Mouse (Mus musculus) forebrain, postnatal 0 days (tissue): ENCODE measurements around the gene Ext2. TPM values are rescaled to one million over a fixed set of nuclear protein-coding genes. Genes with fewer than 3 reads are reported as not detected.

ENCODE experiments used
- ATAC-seq: fragments of 200-750 bp; cut with Nextera tagmentation; 2 replicates; pipeline ENCODE4 v1.8.0; 2017; ENCODE audit warnings: mild to moderate bottlenecking, moderate library complexity
- DNase-seq: peaks from one replicate; pipeline ENCODE4 v3.0.0-alpha.2; 2015
- H3K27ac ChIP-seq: fragments of 300-500 bp; sonication (generic); 2 replicates; pipeline ENCODE4 v1.5.1; 2014; ENCODE audit warnings: low read depth, mild to moderate bottlenecking, antibody characterized with exemption, low read length, moderate library complexity, mixed read lengths
- H3K27me3 ChIP-seq: fragments of 300-500 bp; sonication (generic); 2 replicates; pipeline ENCODE4 v1.6.1; 2014; ENCODE audit warnings: mild to moderate bottlenecking, low read length, mixed read lengths; ENCODE audit not compliant: insufficient read depth
- H3K36me3 ChIP-seq: fragments of 300-500 bp; sonication (generic); 2 replicates; pipeline ENCODE4 v1.6.1; 2014; ENCODE audit warnings: mild to moderate bottlenecking, moderate library complexity; ENCODE audit not compliant: insufficient read depth
- H3K4me1 ChIP-seq: fragments of 300-500 bp; sonication (generic); 2 replicates; pipeline ENCODE4 v1.6.1; 2014; ENCODE audit warnings: antibody characterized with exemption; ENCODE audit not compliant: insufficient read depth
- H3K4me2 ChIP-seq: fragments of 300-500 bp; sonication (generic); 2 replicates; pipeline ENCODE4 v1.6.1; 2014; ENCODE audit warnings: low read depth, mild to moderate bottlenecking, moderate library complexity
- H3K4me3 ChIP-seq: fragments of 300-500 bp; sonication (generic); 2 replicates; pipeline ENCODE4 v1.5.1; 2014; ENCODE audit warnings: low read depth, low read length, mixed read lengths
- H3K9ac ChIP-seq: fragments of 300-500 bp; sonication (generic); 2 replicates; pipeline ENCODE4 v1.6.1; 2014; ENCODE audit warnings: mild to moderate bottlenecking
- H3K9me3 ChIP-seq: fragments of 300-500 bp; sonication (generic); 2 replicates; pipeline ENCODE4 v1.6.1; 2016; ENCODE audit warnings: low read length
- CTCF ChIP-seq: sonication (generic); IDR thresholded peaks from 2 replicates; pipeline ENCODE4 v1.5.1; 2016; ENCODE audit warnings: antibody characterized with exemption, control low read depth, low read depth
- WGBS: fragments of 180-500 bp; shearing (Covaris S2); extraction: QIAGEN DNeasy Blood & Tissue Kit; methylation state at CpG from one replicate; pipeline ENCODE4 v1.1.7; 2014; 5-methylcytosine and 5-hydroxymethylcytosine counted together
- polyA plus RNA-seq: library from polyadenylated mRNA; unstranded; fragments of >200 nt; fragmentation: Nextera tagmentation; extraction: Ambion mirVana; gene quantifications from 2 replicates; pipeline ENCODE4 v1.2.1, GENCODE M21; 2015
- total RNA-seq: library from RNA; depleted of rRNA; stranded (reverse); fragments of >200 nt; gene quantifications from 2 replicates; pipeline ENCODE4 v1.2.3, GENCODE M21; 2014

Gene Ext2
- total and polyA plus RNA-seq, 2 experiments from 2014 or later, result 37.7 to 68.6 TPM

DNA sequence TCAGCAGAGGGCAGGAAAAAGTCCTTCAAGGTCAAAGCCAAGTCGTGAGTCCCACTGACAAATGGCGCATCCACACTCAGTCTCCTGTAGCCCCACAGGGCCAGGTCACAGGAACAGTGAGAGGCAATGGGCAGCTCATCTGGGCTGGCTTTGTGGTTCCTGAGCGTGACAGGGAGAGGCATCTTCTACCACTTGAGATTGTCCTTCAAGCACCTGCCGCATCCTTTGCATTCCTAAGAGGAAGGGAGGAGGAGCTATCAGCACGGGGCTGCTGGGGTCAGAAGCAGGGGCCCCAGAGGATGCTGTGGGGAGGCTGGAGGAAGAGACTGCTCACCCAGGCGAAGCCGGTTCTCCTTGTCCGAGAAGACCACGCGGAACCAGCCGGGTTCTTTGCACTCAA lies 13.2 kb upstream of the Ext2 start:
- Histone ChIP-seq H3K27ac (peak overlapping the region; percentile 10; the same call in 1 of the 2 replicates), H3K9me3 (no peaks in the 10 kb centered on the region), H3K4me2 (no peak overlapping the region), H3K4me3 (no peak overlapping the region), H3K4me1 (no peaks in the 10 kb centered on the region), H3K36me3 (peaks cover 20% of the 10 kb centered on the region), H3K9ac (no peak overlapping the region), H3K27me3 (no peaks in the 10 kb centered on the region)
- no peak for TF ChIP-seq CTCF
- ATAC-seq (no peak), DNase-seq (no peak)
- 86% methylated on average over 11 of the region's 11 CpGs for WGBS

DNA sequence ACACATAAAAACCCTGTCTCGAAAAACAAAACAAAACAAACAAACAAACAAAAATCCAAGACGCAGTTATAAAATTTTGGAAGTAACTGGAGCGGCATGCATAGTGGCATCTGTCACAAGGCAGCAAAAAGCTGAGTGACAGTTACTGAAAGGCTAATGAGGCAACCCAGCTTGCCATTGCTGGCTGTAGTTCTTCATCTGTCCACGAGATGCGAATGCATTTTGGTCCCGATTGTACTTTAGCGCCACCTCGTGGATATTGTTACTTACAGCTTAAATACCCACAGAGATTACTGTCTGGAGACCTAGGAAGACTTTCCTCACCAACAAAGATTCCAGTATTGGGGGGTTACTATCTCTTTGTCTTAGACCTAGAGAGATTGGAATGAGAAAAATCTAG lies 1.2 kb upstream of the Ext2 start:
- 8% methylated on average over 8 of the region's 8 CpGs for WGBS
- ATAC-seq, result peak; percentile 68
- peak; percentile 99 for TF ChIP-seq CTCF

DNA sequence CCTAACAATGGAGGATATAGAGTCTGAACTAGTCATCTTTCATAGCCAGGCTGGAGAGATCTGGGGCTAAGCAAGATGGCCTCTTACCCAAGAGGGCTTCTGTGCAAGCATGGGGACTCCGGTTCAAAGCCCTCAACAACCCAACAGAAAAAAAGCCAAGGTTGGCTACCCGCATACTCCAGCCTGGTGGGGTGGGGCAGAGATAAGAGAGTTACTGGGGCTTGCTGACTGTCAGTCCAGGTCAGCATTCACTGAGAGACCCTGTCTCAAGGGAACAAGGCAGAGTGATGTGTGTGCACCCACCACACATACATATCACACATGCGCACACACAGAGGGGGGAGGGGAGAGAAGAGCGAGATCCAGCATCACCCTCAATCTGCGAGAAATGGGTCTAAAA lies 4.6 kb downstream of the Ext2 start:
- WGBS, result 97% methylated on average over 5 of the region's 5 CpGs
- no peak overlapping the region for H3K4me2 ChIP-seq
- no peaks in the 10 kb centered on the region for H3K9me3 ChIP-seq
- DNase-seq (no peak), ATAC-seq (no peak)
- H3K27ac ChIP-seq, result no peak overlapping the region
- peaks cover 7% of the 10 kb centered on the region; the same call in 1 of the 2 replicates for H3K4me1 ChIP-seq
- TF ChIP-seq CTCF, result no peak
- peaks cover 7% of the 10 kb centered on the region for H3K36me3 ChIP-seq
- no peaks in the 10 kb centered on the region for H3K27me3 ChIP-seq
- no peak overlapping the region for H3K4me3 ChIP-seq
- no peak overlapping the region for H3K9ac ChIP-seq

More for the DNA sequence above, 1.2 kb upstream of the Ext2 start:
- Histone ChIP-seq H3K4me3 (no peak overlapping the region), H3K9ac (no peak overlapping the region), H3K36me3 (no peaks in the 10 kb centered on the region), H3K4me2 (no peak overlapping the region), H3K9me3 (no peaks in the 10 kb centered on the region), H3K27me3 (no peaks in the 10 kb centered on the region), H3K4me1 (peaks cover 7% of the 10 kb centered on the region; the same call in 1 of the 2 replicates), H3K27ac (no peak overlapping the region)
- peak; percentile 94 for DNase-seq

DNA sequence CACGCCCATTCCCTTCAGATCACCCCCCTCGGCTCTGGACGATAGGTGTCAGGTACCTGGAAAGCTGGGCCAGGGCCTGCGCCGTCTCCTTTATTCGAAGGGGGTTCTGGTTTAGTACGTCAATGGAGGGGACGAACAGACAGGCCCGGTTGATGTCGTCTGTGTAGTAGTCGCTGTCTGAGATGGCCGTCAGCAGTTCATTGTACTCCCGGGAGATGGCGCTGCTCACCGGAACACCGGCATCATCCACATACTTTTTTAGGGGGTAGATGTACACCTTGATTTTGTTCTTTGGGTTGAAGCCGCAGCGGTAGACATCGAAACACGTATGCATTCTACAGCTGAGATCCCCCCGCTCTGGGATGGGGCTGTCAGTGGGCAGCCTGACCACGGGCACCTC lies 9.0 kb downstream of the Ext2 start:
- 92% methylated on average over 22 of the region's 22 CpGs for WGBS
- no peak for DNase-seq
- H3K27me3 ChIP-seq, result no peaks in the 10 kb centered on the region

DNA sequence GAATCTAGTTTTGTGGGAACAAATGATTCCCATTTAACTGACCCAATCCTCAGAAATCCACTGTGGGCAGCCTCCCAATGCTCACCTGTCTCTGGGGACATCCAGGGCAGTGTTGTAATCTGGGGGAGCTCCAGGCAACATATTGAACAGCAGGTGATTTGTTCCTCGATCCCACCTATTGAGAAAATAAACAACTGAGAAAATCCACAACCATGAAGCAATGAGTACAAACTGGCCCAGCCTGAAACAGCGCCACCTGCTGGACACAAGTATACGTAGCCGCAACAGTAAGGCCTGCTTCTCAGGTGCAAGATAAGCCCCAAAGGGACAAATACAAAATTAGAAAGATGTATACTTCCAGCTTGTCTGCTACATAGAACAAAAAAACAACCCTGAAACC lies 10.6 kb downstream of the Ext2 start:
- Histone ChIP-seq H3K9me3 (no peaks in the 10 kb centered on the region), H3K4me2 (no peak overlapping the region), H3K4me3 (no peak overlapping the region), H3K27ac (no peak overlapping the region), H3K27me3 (no peaks in the 10 kb centered on the region), H3K9ac (no peak overlapping the region), H3K4me1 (no peaks in the 10 kb centered on the region), H3K36me3 (peaks cover 61% of the 10 kb centered on the region)
- TF ChIP-seq CTCF, result peak; percentile 87
- ATAC-seq (peak; percentile 63; the same call in 1 of the 2 replicates), DNase-seq (peak; percentile 68)
- 34% methylated on average over 4 of the region's 4 CpGs for WGBS

More for the DNA sequence above, 9.0 kb downstream of the Ext2 start:
- Histone ChIP-seq H3K9me3 (no peaks in the 10 kb centered on the region), H3K27ac (no peak overlapping the region), H3K4me2 (no peak overlapping the region), H3K4me3 (no peak overlapping the region), H3K9ac (no peak overlapping the region), H3K4me1 (no peaks in the 10 kb centered on the region), H3K36me3 (peaks cover 50% of the 10 kb centered on the region)
- ATAC-seq, result no peak
- TF ChIP-seq CTCF, result no peak

DNA sequence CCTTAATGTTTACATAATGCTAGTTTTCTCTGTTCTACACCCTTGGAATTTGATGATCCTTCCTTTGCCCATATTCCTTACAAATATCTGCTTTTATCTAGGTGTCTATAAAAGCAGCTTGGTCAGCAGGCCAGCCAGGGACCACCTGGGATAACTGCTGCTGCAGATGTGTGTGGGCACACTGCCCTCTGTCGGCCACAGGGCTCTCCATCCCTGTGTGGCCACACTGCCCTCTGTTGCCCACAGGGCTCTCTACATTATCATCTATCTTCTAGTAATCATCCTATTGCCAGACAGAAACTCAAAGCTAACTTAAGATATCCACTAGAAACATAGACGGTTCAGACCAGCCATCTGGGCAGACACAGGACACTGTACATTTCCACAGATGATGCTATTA lies 12.4 kb downstream of the Ext2 start:
- Histone ChIP-seq H3K4me3 (no peak overlapping the region), H3K27me3 (no peaks in the 10 kb centered on the region), H3K4me1 (no peaks in the 10 kb centered on the region), H3K9me3 (no peaks in the 10 kb centered on the region), H3K36me3 (peaks cover 77% of the 10 kb centered on the region), H3K4me2 (no peak overlapping the region), H3K27ac (no peak overlapping the region), H3K9ac (no peak overlapping the region)
- WGBS, result 15% methylated on average over 2 of the region's 2 CpGs
- peak; percentile 34 for DNase-seq
- no peak for ATAC-seq
- peak; percentile 84 for TF ChIP-seq CTCF

DNA sequence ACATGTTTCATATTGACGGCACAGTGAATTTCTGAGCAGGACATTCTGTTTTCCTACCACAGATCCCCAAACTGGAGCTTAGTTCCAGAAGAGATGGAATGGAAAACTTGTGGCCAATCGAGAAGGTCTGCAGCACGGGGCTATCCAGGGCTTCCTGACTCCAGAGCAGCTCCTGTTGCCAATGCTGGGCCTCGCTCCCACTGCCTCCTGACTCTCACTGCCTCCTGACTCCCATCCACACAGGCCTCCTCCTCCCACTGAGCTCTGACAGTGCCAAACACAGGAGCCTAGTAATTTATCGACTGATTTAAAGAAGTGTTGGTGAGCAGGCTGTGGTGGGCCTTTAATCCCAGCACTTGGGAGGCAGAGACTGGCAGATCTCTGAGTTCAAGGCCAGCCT lies 14.3 kb downstream of the Ext2 start:
- TF ChIP-seq CTCF, result no peak
- ATAC-seq, result no peak

DNA sequence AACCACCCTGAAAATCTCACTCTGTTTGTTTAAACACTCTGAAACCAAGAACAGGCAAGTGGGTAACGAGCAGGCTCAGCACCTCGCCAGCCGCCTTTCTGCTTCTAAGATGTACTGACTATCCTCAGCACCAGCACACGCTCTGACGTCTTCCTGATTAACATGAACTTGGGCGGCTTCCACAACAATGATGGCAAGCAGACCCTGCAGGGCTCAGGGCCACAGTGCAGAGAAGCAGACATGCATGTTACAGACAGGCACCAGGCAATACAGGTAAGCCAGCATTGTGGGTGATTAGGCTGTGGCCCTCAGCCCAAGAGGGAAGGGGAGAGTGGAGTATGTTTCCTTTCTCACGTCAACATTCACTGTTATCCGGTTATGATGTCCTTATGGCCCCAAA lies 14.9 kb downstream of the Ext2 start:
- ATAC-seq (no peak), DNase-seq (no peak)
- H3K9me3 ChIP-seq, result no peaks in the 10 kb centered on the region
- H3K4me3 ChIP-seq, result no peak overlapping the region
- H3K36me3 ChIP-seq, result peaks cover 86% of the 10 kb centered on the region
- no peak for TF ChIP-seq CTCF
- H3K9ac ChIP-seq, result no peak overlapping the region
- no peaks in the 10 kb centered on the region for H3K27me3 ChIP-seq
- no peak overlapping the region for H3K4me2 ChIP-seq
- H3K4me1 ChIP-seq, result no peaks in the 10 kb centered on the region
- 61% methylated on average over 8 of the region's 8 CpGs for WGBS
- no peak overlapping the region for H3K27ac ChIP-seq

More for the DNA sequence above, 14.3 kb downstream of the Ext2 start:
- H3K4me3 ChIP-seq, result no peak overlapping the region
- H3K36me3 ChIP-seq, result peaks cover 86% of the 10 kb centered on the region
- H3K9ac ChIP-seq, result no peak overlapping the region
- H3K27ac ChIP-seq, result no peak overlapping the region
- no peaks in the 10 kb centered on the region for H3K27me3 ChIP-seq
- H3K4me1 ChIP-seq, result no peaks in the 10 kb centered on the region
- DNase-seq, result no peak
- H3K4me2 ChIP-seq, result no peak overlapping the region
- H3K9me3 ChIP-seq, result no peaks in the 10 kb centered on the region
- 89% methylated on average over 5 of the region's 5 CpGs for WGBS
